Mouse (Mus musculus) midbrain, embryonic 14.5 days (tissue): ENCODE measurements around the gene Gm20918. TPM values are rescaled to one million over a fixed set of nuclear protein-coding genes. Genes with fewer than 3 reads are reported as not detected.
"Not testable (repeated sequence)": the region's sequence is repeated elsewhere in the genome, so short reads cannot be mapped to it uniquely, and the experiment has no call there.

Source experiments
- ATAC-seq: fragments of 200-750 bp; cut with Nextera tagmentation; 2 replicates; pipeline ENCODE4 v1.8.0; 2017; ENCODE audit warnings: moderate number of reproducible peaks, moderate library complexity; ENCODE audit not compliant: low FRiP score, low TSS enrichment
- DNase-seq: peaks from one replicate; pipeline ENCODE4 v3.0.0-alpha.2; 2015
- H3K27ac ChIP-seq: fragments of 300-500 bp; sonication (generic); replicated peaks from 2 replicates; pipeline ENCODE4 v1.5.1; 2014; ENCODE audit warnings: mild to moderate bottlenecking, low read depth, low read length, moderate library complexity
- H3K27me3 ChIP-seq: fragments of 300-500 bp; sonication (generic); 2 replicates; pipeline ENCODE4 v1.6.1; 2014; ENCODE audit warnings: low read length, control low read depth, mixed read lengths; ENCODE audit not compliant: control insufficient read depth, insufficient read depth
- H3K36me3 ChIP-seq: fragments of 300-500 bp; sonication (generic); 2 replicates; pipeline ENCODE4 v1.6.1; 2014; ENCODE audit warnings: low read length, control low read depth; ENCODE audit not compliant: control insufficient read depth, insufficient read depth
- H3K4me1 ChIP-seq: fragments of 300-500 bp; sonication (generic); 2 replicates; pipeline ENCODE4 v1.6.1; 2014; ENCODE audit warnings: mild to moderate bottlenecking, antibody characterized with exemption, low read length, control low read depth; ENCODE audit not compliant: control insufficient read depth, insufficient read depth
- H3K4me2 ChIP-seq: fragments of 300-500 bp; sonication (generic); 2 replicates; pipeline ENCODE4 v1.6.1; 2014; ENCODE audit warnings: mild to moderate bottlenecking, low read length, moderate library complexity
- H3K4me3 ChIP-seq: fragments of 300-500 bp; sonication (generic); replicated peaks from 2 replicates; pipeline ENCODE4 v1.5.1; 2014; ENCODE audit warnings: low read depth, low read length
- H3K9ac ChIP-seq: fragments of 300-500 bp; sonication (generic); replicated peaks from 2 replicates; pipeline ENCODE4 v1.6.1; 2014; ENCODE audit warnings: mild to moderate bottlenecking, low read length, moderate library complexity
- H3K9me3 ChIP-seq: fragments of 300-500 bp; sonication (generic); 2 replicates; pipeline ENCODE4 v1.6.1; 2016; ENCODE audit warnings: low read length, control low read depth, mixed read lengths; ENCODE audit not compliant: control insufficient read depth
- polyA plus RNA-seq: library from polyadenylated mRNA; unstranded; fragments of >200 nt; fragmentation: Nextera tagmentation; extraction: Ambion mirVana; gene quantifications from 2 replicates; pipeline ENCODE4 v1.2.1, GENCODE M21; 2014

Gm20918 gene
- not detected in 2 replicates for polyA plus RNA-seq

DNA sequence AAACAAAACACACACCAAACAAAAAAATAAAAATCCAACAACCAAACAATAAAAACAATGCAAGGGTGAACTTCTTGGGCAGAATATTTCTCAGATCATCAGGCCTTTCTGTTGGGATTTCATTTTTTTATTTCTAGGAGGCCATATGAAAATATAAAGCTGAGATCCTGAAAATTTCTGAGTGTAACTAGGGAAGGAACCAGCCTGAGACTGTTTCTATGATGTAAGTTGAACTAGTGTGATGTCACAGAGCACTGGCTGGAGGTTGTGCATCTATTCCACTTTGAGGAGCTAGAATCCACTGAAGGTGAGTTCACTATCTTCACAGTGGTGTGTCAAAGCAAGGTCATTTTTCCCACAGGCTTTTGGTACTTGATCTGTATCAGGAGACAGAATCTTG lies at the start of gene Gm20918:
Gene Gm20918 (plus strand): TSS at position 301 of the 400 bp plus-strand sequence.
- not testable (repeated sequence) for H3K9ac ChIP-seq, H3K4me3 ChIP-seq, H3K9me3 ChIP-seq, H3K4me1 ChIP-seq, H3K27ac ChIP-seq, H3K4me2 ChIP-seq, ATAC-seq, H3K27me3 ChIP-seq, H3K36me3 ChIP-seq, DNase-seq

Other genes with a start within 250 kb of the Gm20918 start
- gene Gm21820, start 205.5 kb downstream of the Gm20918 start, polyA plus RNA-seq, result not detected in 2 replicates